Mouse (Mus musculus) megakaryocyte, adult 5-6 weeks (primary cell): ENCODE measurements around the gene Gm3285. TPM values are rescaled to one million over a fixed set of nuclear protein-coding genes. Genes with fewer than 3 reads are reported as not detected.

Experiments used
- ATAC-seq: 2 replicates; pipeline ENCODE4 v1.8.0; 2016; ENCODE audit warnings: mild to moderate bottlenecking, inconsistent platforms; ENCODE audit not compliant: poor library complexity, severe bottlenecking
- total RNA-seq, 2 experiments: library from RNA; stranded (forward) in 1 of 2; stranded (reverse) in 1 of 2; fragments of 153-499, 151-499 nt in 1 of 2; fragments of 221-1000, 200-1000 nt in 1 of 2; gene quantifications; 2 replicates each; pipeline versions ENCODE4 v1.2.3 to v1.2.4; 2015 to 2017

Gene Gm3285
- total RNA-seq, 2 experiments from 2014 or later: not detected

- ATAC-seq: no peak
These were observed 33.8 kb downstream of the Gm3285 start for GRCm38 (mm10) chr10:77895562-77895961.

GRCm38 (mm10) chr10:77900126-77900525 lies 38.4 kb downstream of the Gm3285 start:
- ATAC-seq: no peak

GRCm38 (mm10) chr10:77900903-77901818 lies 39.4 kb downstream of the Gm3285 start:
- ATAC-seq: no peak

DNA sequence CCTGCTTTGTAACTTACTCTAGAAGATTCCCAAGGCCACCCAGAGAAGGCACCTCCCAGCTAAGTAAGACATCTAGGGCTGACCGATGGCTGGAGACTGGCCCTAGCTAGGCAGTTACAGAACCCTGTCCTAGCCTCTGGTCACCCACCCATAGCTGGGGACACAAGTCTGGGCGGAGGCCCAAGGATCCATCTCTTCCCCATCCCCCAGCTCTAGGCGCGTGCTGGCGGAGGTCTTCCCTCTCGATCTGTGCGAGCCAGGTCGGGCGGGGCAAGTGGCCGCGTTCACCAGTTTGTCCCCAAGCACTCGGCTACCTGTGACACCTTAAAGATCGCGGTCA lies 40.1 kb downstream of the Gm3285 start:
- ATAC-seq: 0 out of 2 replicates have a peak, but pooled peaks have one; percentile 14

DNA sequence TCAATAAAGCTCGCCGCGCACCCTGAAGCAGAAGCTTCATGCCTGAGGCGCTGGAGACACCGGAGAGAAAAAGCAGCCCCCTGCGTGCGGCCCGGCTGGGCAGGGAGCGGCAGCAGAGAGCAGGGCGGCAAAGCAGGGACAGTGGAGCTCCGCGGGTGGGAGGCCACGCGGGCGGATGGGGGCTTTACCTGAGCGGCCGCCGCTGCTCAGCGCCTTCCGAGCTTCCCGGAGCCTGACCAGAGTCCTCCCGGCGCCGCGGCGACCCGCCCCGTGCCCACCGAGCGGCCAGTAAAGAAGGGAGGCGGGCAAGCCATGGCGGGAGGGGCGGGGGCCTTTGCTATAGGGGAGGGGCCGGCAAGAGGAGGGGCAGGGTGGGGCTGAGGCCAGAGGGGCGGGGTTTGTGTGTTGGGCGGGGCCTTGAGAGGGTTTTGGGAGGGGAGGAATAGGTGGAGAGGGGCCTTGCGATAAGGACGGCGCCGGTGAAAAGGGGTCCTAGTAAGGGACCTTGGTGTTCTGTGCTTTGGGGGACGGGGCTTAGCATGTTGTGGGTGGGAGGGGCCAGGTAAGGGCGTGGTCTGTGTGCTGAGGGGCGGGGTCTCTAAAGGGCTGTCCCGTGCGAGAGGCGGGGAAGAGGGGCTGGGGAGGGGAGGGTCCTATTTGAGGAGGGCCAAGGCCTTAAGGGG lies 40.6 kb downstream of the Gm3285 start, which contains the start of gene Lrrc3:
Gene Lrrc3 (minus strand): TSS at position 326 of the 683 bp plus-strand sequence.
- peak; percentile 31; the same call in 1 of the 2 replicates for ATAC-seq

- ATAC-seq: peak; percentile 36
These were observed 41.3 kb downstream of the Gm3285 start for GRCm38 (mm10) chr10:77902894-77903715.

Other genes with a start within 250 kb of the Gm3285 start
Only the 30 nearest of the 31 such genes appear.
- gene Tspear, start 175.4 kb upstream of the Gm3285 start, total RNA-seq (2015): not detected in 2 replicates
- not detected in 2 replicates for gene Tspear, start 175.4 kb upstream of the Gm3285 start, total RNA-seq (2017)
- not detected in 2 replicates for gene Gm19402, start 171.2 kb upstream of the Gm3285 start, total RNA-seq (2015)
- gene Gm19402, start 171.2 kb upstream of the Gm3285 start, total RNA-seq (2017): not detected in 2 replicates
- not detected in 2 replicates for gene Gm9508, start 164.7 kb upstream of the Gm3285 start, total RNA-seq (2015)
- gene Gm9508, start 164.7 kb upstream of the Gm3285 start, total RNA-seq (2017): not detected in 2 replicates
- gene Gm10272, start 155.3 kb upstream of the Gm3285 start, total RNA-seq (2015): not detected in 2 replicates
- gene Gm10272, start 155.3 kb upstream of the Gm3285 start, total RNA-seq (2017): not detected in 2 replicates
- not detected in 2 replicates for gene Gm10024, start 150.5 kb upstream of the Gm3285 start, total RNA-seq (2015)
- not detected in 2 replicates for gene Gm10024, start 150.5 kb upstream of the Gm3285 start, total RNA-seq (2017)
- gene Gm10142, start 146.2 kb upstream of the Gm3285 start, total RNA-seq (2015): not detected in 2 replicates
- not detected in 2 replicates for gene Gm10142, start 146.2 kb upstream of the Gm3285 start, total RNA-seq (2017)
- not detected in 2 replicates for gene Krtap12-1, start 141.4 kb upstream of the Gm3285 start, total RNA-seq (2015)
- not detected in 2 replicates for gene Krtap12-1, start 141.4 kb upstream of the Gm3285 start, total RNA-seq (2017)
- gene Gm10100, start 135.5 kb upstream of the Gm3285 start, total RNA-seq (2015): not detected in 2 replicates
- not detected in 2 replicates for gene Gm10100, start 135.5 kb upstream of the Gm3285 start, total RNA-seq (2017)
- gene Gm18596, start 119.3 kb upstream of the Gm3285 start, total RNA-seq (2015): not detected in 2 replicates
- gene Gm18596, start 119.3 kb upstream of the Gm3285 start, total RNA-seq (2017): not detected in 2 replicates
- not detected in 2 replicates for gene Gm9736, start 110.6 kb upstream of the Gm3285 start, total RNA-seq (2015)
- gene Gm9736, start 110.6 kb upstream of the Gm3285 start, total RNA-seq (2017): not detected in 2 replicates
- gene Gm3233, start 102.3 kb upstream of the Gm3285 start, total RNA-seq (2015): not detected in 2 replicates
- gene Gm3233, start 102.3 kb upstream of the Gm3285 start, total RNA-seq (2017): not detected in 2 replicates
- not detected in 2 replicates for gene Gm3238, start 90.7 kb upstream of the Gm3285 start, total RNA-seq (2015)
- gene Gm3238, start 90.7 kb upstream of the Gm3285 start, total RNA-seq (2017): not detected in 2 replicates
- gene Gm7138, start 85.0 kb upstream of the Gm3285 start, total RNA-seq (2015): not detected in 2 replicates
- gene Gm7138, start 85.0 kb upstream of the Gm3285 start, total RNA-seq (2017): not detected in 2 replicates
- not detected in 2 replicates for gene Gm3250, start 79.4 kb upstream of the Gm3285 start, total RNA-seq (2015)
- gene Gm3250, start 79.4 kb upstream of the Gm3285 start, total RNA-seq (2017): not detected in 2 replicates
- gene Gm7137, start 73.8 kb upstream of the Gm3285 start, total RNA-seq (2015): not detected in 2 replicates
- gene Gm7137, start 73.8 kb upstream of the Gm3285 start, total RNA-seq (2017): not detected in 2 replicates
- not detected in 2 replicates for gene Gm9639, start 66.9 kb upstream of the Gm3285 start, total RNA-seq (2015)
- not detected in 2 replicates for gene Gm9639, start 66.9 kb upstream of the Gm3285 start, total RNA-seq (2017)
- gene Gm19668, start 62.8 kb upstream of the Gm3285 start, total RNA-seq (2015): not detected in 2 replicates
- gene Gm19668, start 62.8 kb upstream of the Gm3285 start, total RNA-seq (2017): not detected in 2 replicates
- not detected in 2 replicates for gene Gm9507, start 50.1 kb upstream of the Gm3285 start, total RNA-seq (2015)
- gene Gm9507, start 50.1 kb upstream of the Gm3285 start, total RNA-seq (2017): not detected in 2 replicates
- gene Gm2696, start 47.3 kb upstream of the Gm3285 start, total RNA-seq (2015): not detected in 2 replicates
- gene Gm2696, start 47.3 kb upstream of the Gm3285 start, total RNA-seq (2017): not detected in 2 replicates
- not detected in 2 replicates for gene Krtap10-4, start 34.9 kb upstream of the Gm3285 start, total RNA-seq (2015)
- gene Krtap10-4, start 34.9 kb upstream of the Gm3285 start, total RNA-seq (2017): not detected in 2 replicates
- gene Krtap10-10, start 26.0 kb upstream of the Gm3285 start, total RNA-seq (2015): not detected in 2 replicates
- gene Krtap10-10, start 26.0 kb upstream of the Gm3285 start, total RNA-seq (2017): not detected in 2 replicates
- not detected in 2 replicates for gene Gm36176, start 15.2 kb upstream of the Gm3285 start, total RNA-seq (2015)
- not detected in 2 replicates for gene Gm36176, start 15.2 kb upstream of the Gm3285 start, total RNA-seq (2017)
- not detected in 2 replicates for gene Gm10318, start 9.1 kb upstream of the Gm3285 start, total RNA-seq (2015)
- not detected in 2 replicates for gene Gm10318, start 9.1 kb upstream of the Gm3285 start, total RNA-seq (2017)
- 0.07 TPM in 1 of 2 replicates, not detected in the other for gene Lrrc3, start 40.6 kb downstream of the Gm3285 start, total RNA-seq (2015)
- not detected in 2 replicates for gene Lrrc3, start 40.6 kb downstream of the Gm3285 start, total RNA-seq (2017)
- gene Trpm2, start 108.6 kb downstream of the Gm3285 start, total RNA-seq (2015): 15.2 and 20.7 TPM in 2 replicates
- 33.5 and 35.8 TPM in 2 replicates for gene Trpm2, start 108.6 kb downstream of the Gm3285 start, total RNA-seq (2017)
- gene 1810043G02Rik, start 116.5 kb downstream of the Gm3285 start, total RNA-seq (2015): 9.1 and 12.3 TPM in 2 replicates
- gene 1810043G02Rik, start 116.5 kb downstream of the Gm3285 start, total RNA-seq (2017): 12.2 and 15.8 TPM in 2 replicates
- gene Pfkl, start 148.1 kb downstream of the Gm3285 start, total RNA-seq (2015): 6.9 and 7.0 TPM in 2 replicates
- 13.6 and 16.9 TPM in 2 replicates for gene Pfkl, start 148.1 kb downstream of the Gm3285 start, total RNA-seq (2017)
- gene Dnmt3l, start 180.0 kb downstream of the Gm3285 start, total RNA-seq (2015): 2.5 TPM in 1 of 2 replicates, not detected in the other
- gene Dnmt3l, start 180.0 kb downstream of the Gm3285 start, total RNA-seq (2017): 0.37 TPM in 1 of 2 replicates, not detected in the other
- not detected in 2 replicates for gene Aire, start 181.6 kb downstream of the Gm3285 start, total RNA-seq (2015)
- gene Aire, start 181.6 kb downstream of the Gm3285 start, total RNA-seq (2017): not detected in 2 replicates
- 29.3 and 34.3 TPM in 2 replicates for gene Icosl, start 207.3 kb downstream of the Gm3285 start, total RNA-seq (2015)
- gene Icosl, start 207.3 kb downstream of the Gm3285 start, total RNA-seq (2017): 20.8 and 24.4 TPM in 2 replicates